Mouse (Mus musculus): ENCODE measurements around the gene Esrp2. TPM values are rescaled to one million over a fixed set of nuclear protein-coding genes. Genes with fewer than 3 reads are reported as not detected.
A peak's percentile ranks its signal among the peaks of the same experiment; 100 is the strongest.

Esrp2 gene
- total and polyA plus RNA-seq, 3 experiments = 0.24 to 0.30 TPM; not detected in 1

GRCm38 (mm10) chr8:106115897-106116296 lies 20.9 kb downstream of the Esrp2 start:
- DNase-seq (ENCODE audit: extremely low read depth) = peak; percentile 52
- peaks cover 48 to 78% of the 10 kb centered on the region in 2 experiments for H3K36me3 ChIP-seq (replicated peaks in 1 of 2; ENCODE audit: control insufficient read depth in 1 of 2, insufficient read depth in 1 of 2, low read length in 1 of 2)
- TF ChIP-seq MYC (IDR thresholded peaks at IDR 0.05; ENCODE audit: low read depth, low read length) = peak; percentile 48; the same call in 1 of the 2 replicates
- peak; percentile 36 for TF ChIP-seq SMC3 (IDR thresholded peaks at IDR 0.05; ENCODE audit: low read depth, low read length)
- peak; percentile 51 for TF ChIP-seq RAD21 (IDR thresholded peaks at IDR 0.05; ENCODE audit: low read depth, low read length)
- TF ChIP-seq ZNF384 (IDR thresholded peaks at IDR 0.05; ENCODE audit: low read depth, low read length) = no peak
- TF ChIP-seq CTCF (conservative IDR thresholded peaks at IDR 0.05 in 1 of 2, IDR thresholded peaks at IDR 0.05 in 1 of 2; ENCODE audit: low read depth in 2 of 2, low read length in 2 of 2) = peak; percentile 61 to 92
- TF ChIP-seq CHD1 (IDR thresholded peaks at IDR 0.05; ENCODE audit: low read depth, low read length) = no peak
- H3K9ac ChIP-seq (ENCODE audit: insufficient read depth, low read depth) = no peak overlapping the region
- peaks cover 0 to 11% of the 10 kb centered on the region in 2 experiments; a peak in 1 of 4 replicates for H3K4me1 ChIP-seq (ENCODE audit: control insufficient read depth in 1 of 2, insufficient read depth in 2 of 2)
- no peak overlapping the region for H3K27ac ChIP-seq (ENCODE audit: insufficient read depth, low read depth)
- H3K4me2 ChIP-seq (ENCODE audit: insufficient read depth, low read depth, poor library complexity, severe bottlenecking) = no peak overlapping the region
- dilution Hi-C loops (cut with MboI; ENCODE audit: extremely low pct_ligation_motif_present, extremely low pct_unique_long_range_greater_than_20kb, low sequenced_read_pairs) = no loop called here
- in situ Hi-C loops (cut with MboI; ENCODE audit: low pct_ligation_motif_present, low pct_unique_long_range_greater_than_20kb, low sequenced_read_pairs) = no loop called here
- H3K79me2 ChIP-seq (replicated peaks; ENCODE audit: control insufficient read depth, extremely low read depth, insufficient read depth, poor library complexity, severe bottlenecking) = peaks cover 10% of the 10 kb centered on the region
- H3K27me3 ChIP-seq (replicated peaks) = no peaks in the 10 kb centered on the region
- H3K4me3 ChIP-seq (replicated peaks in 1 of 3; ENCODE audit: low read depth in 2 of 3, low read length in 2 of 3, poor library complexity in 1 of 3) = no peak overlapping the region
- H3K9me3 ChIP-seq (replicated peaks; ENCODE audit: low read length) = no peaks in the 10 kb centered on the region

- Histone ChIP-seq H3K9me3 (replicated peaks; ENCODE audit: low read length) (no peaks in the 10 kb centered on the region), H3K36me3 (replicated peaks in 1 of 2; ENCODE audit: control insufficient read depth in 1 of 2, insufficient read depth in 1 of 2, low read length in 1 of 2) (peaks cover 58 to 81% of the 10 kb centered on the region in 2 experiments), H3K4me1 (ENCODE audit: control insufficient read depth in 1 of 2, insufficient read depth in 2 of 2) (no peaks in the 10 kb centered on the region), H3K27me3 (replicated peaks) (no peaks in the 10 kb centered on the region), H3K27ac (ENCODE audit: insufficient read depth, low read depth) (no peak overlapping the region), H3K4me3 (replicated peaks in 1 of 3; ENCODE audit: low read depth in 2 of 3, low read length in 2 of 3, poor library complexity in 1 of 3) (no peak overlapping the region), H3K9ac (ENCODE audit: insufficient read depth, low read depth) (no peak overlapping the region), H3K79me2 (replicated peaks; ENCODE audit: control insufficient read depth, extremely low read depth, insufficient read depth, poor library complexity, severe bottlenecking) (peaks cover 11% of the 10 kb centered on the region), H3K4me2 (ENCODE audit: insufficient read depth, low read depth, poor library complexity, severe bottlenecking) (no peak overlapping the region)
- TF ChIP-seq USF2 (conservative IDR thresholded peaks at IDR 0.05; ENCODE audit: low read depth, low read length) (no peak), ZNF384 (IDR thresholded peaks at IDR 0.05; ENCODE audit: low read depth, low read length) (no peak), UBTF (IDR thresholded peaks at IDR 0.05; ENCODE audit: low read depth, low read length) (no peak), CHD1 (IDR thresholded peaks at IDR 0.05; ENCODE audit: low read depth, low read length) (no peak)
- dilution Hi-C loops (cut with MboI; ENCODE audit: extremely low pct_ligation_motif_present, extremely low pct_unique_long_range_greater_than_20kb, low sequenced_read_pairs) (no loop called here), in situ Hi-C loops (cut with MboI; ENCODE audit: low pct_ligation_motif_present, low pct_unique_long_range_greater_than_20kb, low sequenced_read_pairs) (no loop called here)
- no peak for DNase-seq (ENCODE audit: extremely low read depth)
These were observed 24.3 kb downstream of the Esrp2 start for GRCm38 (mm10) chr8:106112514-106112913.

GRCm38 (mm10) chr8:106112041-106112440 lies 24.7 kb downstream of the Esrp2 start:
- Histone ChIP-seq H3K79me2 (replicated peaks; ENCODE audit: control insufficient read depth, extremely low read depth, insufficient read depth, poor library complexity, severe bottlenecking) (peaks cover 9% of the 10 kb centered on the region), H3K4me1 (ENCODE audit: control insufficient read depth in 1 of 2, insufficient read depth in 2 of 2) (no peaks in the 10 kb centered on the region), H3K4me2 (ENCODE audit: insufficient read depth, low read depth, poor library complexity, severe bottlenecking) (no peak overlapping the region), H3K36me3 (replicated peaks in 1 of 2; ENCODE audit: control insufficient read depth in 1 of 2, insufficient read depth in 1 of 2, low read length in 1 of 2) (peaks cover 57 to 80% of the 10 kb centered on the region in 2 experiments), H3K27me3 (replicated peaks) (no peaks in the 10 kb centered on the region), H3K27ac (ENCODE audit: insufficient read depth, low read depth) (no peak overlapping the region), H3K9ac (ENCODE audit: insufficient read depth, low read depth) (no peak overlapping the region), H3K4me3 (replicated peaks in 1 of 3; ENCODE audit: low read depth in 2 of 3, low read length in 2 of 3, poor library complexity in 1 of 3) (no peak overlapping the region), H3K9me3 (replicated peaks; ENCODE audit: low read length) (no peaks in the 10 kb centered on the region)
- dilution Hi-C loops (cut with MboI; ENCODE audit: extremely low pct_ligation_motif_present, extremely low pct_unique_long_range_greater_than_20kb, low sequenced_read_pairs) = no loop called here
- TF ChIP-seq SIN3A (IDR thresholded peaks at IDR 0.05; ENCODE audit: low read length) (no peak), JUND (conservative IDR thresholded peaks at IDR 0.05; ENCODE audit: low read depth, low read length) (no peak), USF1 (IDR thresholded peaks at IDR 0.05; ENCODE audit: low read depth, low read length) (no peak), RCOR1 (conservative IDR thresholded peaks at IDR 0.05; ENCODE audit: low read depth, low read length) (no peak), RAD21 (IDR thresholded peaks at IDR 0.05; ENCODE audit: low read depth, low read length) (no peak), MYC (IDR thresholded peaks at IDR 0.05; ENCODE audit: low read depth, low read length) (no peak), GABPA (IDR thresholded peaks at IDR 0.05; ENCODE audit: insufficient replicate concordance, low read depth, low read length) (no peak), ZNF384 (IDR thresholded peaks at IDR 0.05; ENCODE audit: low read depth, low read length) (no peak), ZKSCAN1 (IDR thresholded peaks at IDR 0.05; ENCODE audit: borderline replicate concordance, low read depth, low read length) (no peak), MAX (IDR thresholded peaks at IDR 0.05; ENCODE audit: low read length) (no peak), E2F4 (IDR thresholded peaks at IDR 0.05; ENCODE audit: insufficient replicate concordance, low read depth, low read length) (no peak), JUN (IDR thresholded peaks at IDR 0.05; ENCODE audit: insufficient read depth, low read depth, low read length) (no peak), KAT2A (IDR thresholded peaks at IDR 0.05; ENCODE audit: insufficient replicate concordance, low read length) (no peak), TBP (conservative IDR thresholded peaks at IDR 0.05; ENCODE audit: low read depth, low read length) (no peak), ZMIZ1 (IDR thresholded peaks at IDR 0.05; ENCODE audit: low read depth, low read length) (no peak), IRF4 (IDR thresholded peaks at IDR 0.05; ENCODE audit: low read depth, low read length) (no peak)
- in situ Hi-C loops (cut with MboI; ENCODE audit: low pct_ligation_motif_present, low pct_unique_long_range_greater_than_20kb, low sequenced_read_pairs) = no loop called here
- no peak for DNase-seq (ENCODE audit: extremely low read depth)

Measured in CH12.LX (cell line).